Mouse (Mus musculus): Measurements from ENCODE around the gene Txk. TPM values are rescaled to one million over a fixed set of nuclear protein-coding genes. Genes with fewer than 3 reads are reported as not detected.

The Txk gene
- polyA plus RNA-seq, 1 experiment from 2014 or later, result 0.11 TPM

DNA sequence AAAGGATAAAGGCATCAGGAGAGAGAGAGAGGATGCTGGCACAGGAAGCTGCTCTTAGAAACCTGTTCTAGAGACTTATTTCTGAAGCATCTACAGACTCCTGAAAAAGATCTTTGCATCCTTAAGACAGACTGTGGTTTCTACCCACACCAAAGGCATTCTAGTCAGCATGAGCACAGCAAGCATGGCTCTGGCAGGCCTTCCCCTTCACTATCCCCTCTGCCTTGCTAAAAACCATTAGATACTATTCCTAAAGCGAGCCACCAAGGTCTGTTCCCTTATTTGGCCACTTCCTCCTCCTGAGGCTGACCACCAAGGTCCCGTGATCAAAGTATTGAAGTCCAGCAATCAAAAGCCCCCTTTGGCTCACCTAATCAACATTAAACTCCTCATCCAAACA, 23.6 kb upstream of the Txk start:
- no peak for ATAC-seq (ENCODE audit: insufficient number of reproducible peaks, insufficient read depth, low FRiP score, low TSS enrichment, low read depth)
- Histone ChIP-seq H3K27ac (no peak overlapping the region), H3K36me3 (no peaks in the 10 kb centered on the region), H3K4me2 (no peak overlapping the region), H3K27me3 (no peaks in the 10 kb centered on the region), H3K4me3 (no peak overlapping the region), H3K9ac (no peak overlapping the region), H3K9me3 (no peaks in the 10 kb centered on the region), H3K4me1 (0 out of 2 replicates have a peak, but pooled peaks cover 2% of the 10 kb centered on the region)
- 76% methylated on average over 2 of the region's 2 CpGs for WGBS

DNA sequence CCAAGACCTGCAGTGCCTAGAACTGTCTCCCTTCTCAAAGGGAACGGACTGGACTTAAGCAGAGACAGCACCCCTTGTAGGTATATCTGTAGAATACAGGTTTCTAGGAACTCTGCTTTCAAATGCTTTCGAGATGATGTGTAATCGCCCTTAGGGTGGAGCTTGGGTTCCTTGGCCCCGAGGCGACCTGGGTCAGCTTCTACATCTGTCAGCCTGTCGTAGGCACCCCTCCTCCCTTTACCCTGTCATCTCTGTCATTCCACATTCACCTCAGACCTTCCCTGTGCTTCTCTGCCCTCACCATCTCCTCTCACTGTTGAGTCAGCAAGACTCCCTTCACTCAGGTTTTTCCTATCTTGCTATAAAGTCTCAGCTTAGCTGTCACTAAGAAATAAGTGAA, 17.3 kb upstream of the Txk start:
- no peak for ATAC-seq (ENCODE audit: insufficient number of reproducible peaks, insufficient read depth, low FRiP score, low TSS enrichment, low read depth)
- Histone ChIP-seq H3K4me2 (no peak overlapping the region), H3K4me3 (no peak overlapping the region), H3K36me3 (no peaks in the 10 kb centered on the region), H3K9ac (no peak overlapping the region), H3K9me3 (no peaks in the 10 kb centered on the region), H3K4me1 (peaks cover 2% of the 10 kb centered on the region; the same call in 1 of the 2 replicates), H3K27me3 (no peaks in the 10 kb centered on the region), H3K27ac (no peak overlapping the region; the same call in 1 of the 2 replicates)
- 61% methylated on average over 6 of the region's 6 CpGs for WGBS

DNA sequence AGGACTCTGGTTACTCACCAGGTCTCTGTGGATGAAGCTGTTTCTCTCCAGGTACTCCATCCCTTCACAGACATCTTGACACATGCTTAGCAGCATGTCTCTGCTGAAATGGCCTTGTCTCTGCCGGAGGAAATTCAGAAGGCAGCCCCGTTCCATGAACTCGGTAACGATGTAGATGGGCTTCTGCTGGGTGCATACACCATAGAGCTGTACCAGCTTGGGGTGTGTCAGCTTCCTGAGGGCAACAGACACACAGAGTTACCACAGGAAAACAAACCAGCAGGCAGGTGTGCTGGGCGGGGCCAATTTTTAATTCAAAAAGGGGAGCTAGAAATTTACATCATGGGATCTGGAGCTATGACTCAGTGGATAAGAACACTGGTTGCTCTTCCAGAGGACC, 11.0 kb upstream of the Txk start:
- no peak overlapping the region for H3K4me3 ChIP-seq
- peaks cover 5% of the 10 kb centered on the region; the same call in 1 of the 2 replicates for H3K4me1 ChIP-seq
- WGBS, result 89% methylated on average over 5 of the region's 5 CpGs
- H3K27me3 ChIP-seq, result no peaks in the 10 kb centered on the region
- no peak overlapping the region for H3K9ac ChIP-seq
- H3K9me3 ChIP-seq, result no peaks in the 10 kb centered on the region
- no peak overlapping the region for H3K27ac ChIP-seq
- no peak for ATAC-seq (ENCODE audit: insufficient number of reproducible peaks, insufficient read depth, low FRiP score, low TSS enrichment, low read depth)
- H3K4me2 ChIP-seq, result no peak overlapping the region
- H3K36me3 ChIP-seq, result no peaks in the 10 kb centered on the region

DNA sequence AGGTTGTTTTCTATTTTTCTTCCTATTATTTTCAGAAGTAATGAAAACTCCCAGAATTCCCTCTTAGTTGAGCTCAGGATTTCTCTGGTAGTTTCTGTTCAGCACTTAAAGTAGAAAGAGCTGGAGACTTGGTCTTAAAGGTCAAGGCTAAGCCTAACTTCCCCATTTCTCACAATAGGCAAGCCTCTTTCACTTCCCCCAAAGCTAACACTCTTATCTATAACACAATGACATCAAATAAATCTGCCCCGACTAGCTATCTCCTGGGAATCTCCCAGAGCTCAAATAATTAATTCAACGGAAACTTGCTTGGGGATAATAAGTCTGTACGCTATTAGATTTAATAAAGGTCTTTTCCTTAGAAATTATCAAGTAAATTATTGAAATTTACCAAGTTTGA, 10.4 kb upstream of the Txk start:
- WGBS, result 72% methylated on average over 3 of the region's 3 CpGs

DNA sequence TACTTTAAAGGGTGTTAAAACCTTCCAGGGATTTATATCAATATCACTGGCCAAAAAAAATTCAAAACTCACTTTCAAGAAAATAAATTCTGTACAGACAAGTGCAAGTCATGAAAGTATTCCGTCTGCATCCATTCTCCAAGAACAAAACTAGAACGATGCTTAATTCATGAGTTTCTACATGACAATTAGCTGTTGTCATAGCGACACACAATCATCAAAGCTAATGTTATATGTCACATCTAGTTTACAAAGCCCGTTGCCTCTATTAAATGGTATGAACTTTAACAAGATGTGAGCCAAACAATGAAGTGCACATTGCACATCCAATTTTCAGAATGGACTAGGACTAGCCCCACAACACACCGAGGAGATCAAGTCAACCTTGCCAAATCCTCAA, 9.2 kb upstream of the Txk start:
- Histone ChIP-seq H3K4me1 (peaks cover 12% of the 10 kb centered on the region), H3K4me3 (no peak overlapping the region), H3K9me3 (no peaks in the 10 kb centered on the region), H3K4me2 (no peak overlapping the region), H3K27me3 (no peaks in the 10 kb centered on the region), H3K9ac (no peak overlapping the region), H3K27ac (no peak overlapping the region), H3K36me3 (no peaks in the 10 kb centered on the region)
- WGBS, result 85% methylated on average over 5 of the region's 5 CpGs
- no peak for ATAC-seq (ENCODE audit: insufficient number of reproducible peaks, insufficient read depth, low FRiP score, low TSS enrichment, low read depth)

More for the DNA sequence above, 10.4 kb upstream of the Txk start:
- Histone ChIP-seq H3K4me3 (no peak overlapping the region), H3K27me3 (no peaks in the 10 kb centered on the region), H3K4me2 (no peak overlapping the region), H3K4me1 (peaks cover 8% of the 10 kb centered on the region), H3K9ac (no peak overlapping the region), H3K9me3 (no peaks in the 10 kb centered on the region), H3K27ac (no peak overlapping the region), H3K36me3 (no peaks in the 10 kb centered on the region)
- no peak for ATAC-seq (ENCODE audit: insufficient number of reproducible peaks, insufficient read depth, low FRiP score, low TSS enrichment, low read depth)

DNA sequence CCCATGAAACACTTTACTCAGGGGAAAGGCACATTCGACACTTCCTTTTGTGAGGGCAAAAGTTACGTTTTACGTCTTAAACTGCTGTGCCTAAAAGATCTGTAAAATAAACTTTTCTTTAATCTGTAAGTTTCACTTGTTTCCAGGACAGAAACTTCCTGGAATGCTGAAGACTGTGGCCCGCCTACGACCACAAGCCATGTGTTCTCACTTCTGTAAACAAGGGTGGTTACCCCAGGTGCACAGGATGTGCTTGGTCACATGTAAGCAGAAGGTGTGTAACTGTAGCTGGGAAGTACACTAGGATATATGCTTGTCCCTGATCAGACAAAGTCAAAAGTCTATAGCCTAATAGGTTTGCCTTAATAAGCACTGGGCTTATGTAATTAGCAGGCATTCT, 8.7 kb upstream of the Txk start:
- WGBS, result 75% methylated on average over 5 of the region's 5 CpGs
- H3K4me2 ChIP-seq, result no peak overlapping the region

DNA sequence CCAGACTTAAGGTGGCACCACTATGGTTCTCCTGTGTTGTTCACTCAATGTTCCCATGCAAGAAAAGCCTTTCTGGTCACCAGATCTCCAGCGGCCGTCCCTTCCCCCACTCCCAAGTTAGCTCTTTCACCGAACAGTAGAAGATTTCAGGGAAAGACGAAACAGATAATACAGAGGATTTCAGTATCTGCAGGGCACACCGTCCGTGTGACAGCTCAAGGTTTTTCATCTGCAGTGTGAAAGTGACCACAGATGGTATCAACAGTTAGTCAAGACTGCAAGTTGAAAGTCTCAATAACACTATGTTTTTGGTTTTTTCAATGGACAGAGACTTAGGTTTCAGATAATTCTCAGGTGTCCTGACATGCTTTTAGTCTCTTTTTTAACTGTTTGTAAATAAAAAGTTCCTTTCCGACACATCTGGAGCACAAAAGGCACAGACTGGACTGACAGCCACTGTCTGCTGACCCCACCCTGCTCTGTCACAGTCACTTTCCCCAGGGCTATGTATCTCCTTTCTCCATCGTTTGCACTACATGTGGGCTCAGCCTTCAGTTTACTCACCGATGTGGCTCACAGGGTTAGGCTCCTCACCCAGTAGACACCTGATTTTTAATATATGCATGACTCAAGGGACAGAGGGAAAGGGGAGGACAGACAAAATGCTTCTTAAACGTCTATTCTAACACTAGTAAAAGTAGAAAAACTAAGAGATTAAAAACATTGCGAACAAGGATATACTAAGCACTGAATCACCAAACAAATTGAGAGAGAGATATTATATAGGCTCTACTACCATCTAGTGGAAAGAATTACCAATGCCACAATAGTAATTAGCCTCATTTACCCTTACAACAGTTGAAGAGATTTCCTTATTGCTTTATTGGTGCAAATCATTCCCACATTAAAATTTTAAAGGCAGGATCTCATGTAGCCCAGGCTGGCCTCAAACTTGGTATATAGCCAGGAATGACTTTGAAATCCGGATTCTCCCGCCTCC, 6.6 kb upstream of the Txk start:
- H3K9me3 ChIP-seq, result no peaks in the 10 kb centered on the region
- H3K4me3 ChIP-seq, result no peak overlapping the region
- 65% methylated on average over 13 of the region's 13 CpGs for WGBS
- no peak for ATAC-seq (ENCODE audit: insufficient number of reproducible peaks, insufficient read depth, low FRiP score, low TSS enrichment, low read depth)
- H3K9ac ChIP-seq, result no peak overlapping the region
- no peak overlapping the region for H3K27ac ChIP-seq
- no peaks in the 10 kb centered on the region for H3K27me3 ChIP-seq
- peaks cover 12% of the 10 kb centered on the region for H3K4me1 ChIP-seq
- no peak overlapping the region for H3K4me2 ChIP-seq
- H3K36me3 ChIP-seq, result no peaks in the 10 kb centered on the region

More for the DNA sequence above, 8.7 kb upstream of the Txk start:
- Histone ChIP-seq H3K36me3 (no peaks in the 10 kb centered on the region), H3K4me3 (no peak overlapping the region), H3K9ac (no peak overlapping the region), H3K27ac (no peak overlapping the region), H3K9me3 (no peaks in the 10 kb centered on the region), H3K27me3 (no peaks in the 10 kb centered on the region), H3K4me1 (peaks cover 12% of the 10 kb centered on the region)
- no peak for ATAC-seq (ENCODE audit: insufficient number of reproducible peaks, insufficient read depth, low FRiP score, low TSS enrichment, low read depth)

DNA sequence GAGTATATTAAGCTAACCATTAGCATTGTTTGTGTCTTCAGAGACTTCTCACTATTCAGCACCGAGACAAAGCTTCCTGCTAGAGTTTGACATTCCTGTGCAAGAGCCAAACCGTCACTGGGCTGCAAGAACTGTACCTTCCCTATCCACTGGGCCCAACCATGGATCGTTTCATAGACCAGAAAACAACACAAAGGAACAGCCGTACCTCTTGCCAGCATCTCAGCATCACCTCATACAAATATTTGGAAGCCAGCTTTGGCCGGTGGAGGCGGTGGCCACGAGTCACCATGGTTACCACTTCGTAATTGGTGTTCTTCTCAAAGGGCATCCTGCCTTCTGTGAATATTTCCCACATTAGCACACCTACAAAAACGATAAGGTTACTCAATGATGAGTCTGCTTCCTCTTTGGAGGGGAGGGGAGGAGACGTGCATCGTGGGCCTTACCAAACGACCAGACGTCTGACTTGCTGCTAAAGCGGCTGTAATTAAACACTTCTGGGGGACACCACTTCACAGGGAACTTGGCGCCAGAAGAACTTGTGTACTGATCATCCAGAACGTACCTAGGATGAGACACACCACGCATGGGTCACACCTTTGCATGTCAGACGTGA, 4.7 kb upstream of the Txk start:
- no peaks in the 10 kb centered on the region for H3K9me3 ChIP-seq
- 80% methylated on average over 18 of the region's 18 CpGs for WGBS
- no peak overlapping the region for H3K9ac ChIP-seq
- peaks cover 12% of the 10 kb centered on the region for H3K4me1 ChIP-seq
- H3K4me2 ChIP-seq, result no peak overlapping the region
- H3K36me3 ChIP-seq, result no peaks in the 10 kb centered on the region
- H3K27ac ChIP-seq, result no peak overlapping the region
- H3K27me3 ChIP-seq, result no peaks in the 10 kb centered on the region
- no peak overlapping the region for H3K4me3 ChIP-seq
- ATAC-seq (ENCODE audit: insufficient number of reproducible peaks, insufficient read depth, low FRiP score, low TSS enrichment, low read depth), result no peak

DNA sequence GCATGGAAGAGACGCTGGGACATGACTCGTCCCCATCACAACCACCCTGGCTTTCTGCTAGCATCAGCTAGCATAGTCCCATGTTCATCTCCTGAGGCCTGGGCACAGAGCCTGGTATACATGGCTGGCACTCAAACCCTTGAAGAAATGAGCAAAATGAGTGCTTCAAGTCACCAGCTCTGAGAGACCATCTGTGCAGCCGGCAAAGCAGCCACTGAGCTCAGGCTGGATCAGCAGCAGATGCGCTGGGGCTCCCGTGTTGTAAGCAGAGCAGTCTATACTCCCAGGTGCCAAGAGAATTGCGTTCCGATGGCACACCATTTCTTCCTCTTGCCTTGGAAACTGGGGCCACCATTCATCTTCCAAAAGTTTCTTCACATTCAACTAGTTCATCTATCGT, 3.4 kb upstream of the Txk start:
- Histone ChIP-seq H3K9ac (no peak overlapping the region), H3K27me3 (no peaks in the 10 kb centered on the region), H3K4me1 (peaks cover 12% of the 10 kb centered on the region), H3K9me3 (no peaks in the 10 kb centered on the region), H3K36me3 (no peaks in the 10 kb centered on the region), H3K4me2 (no peak overlapping the region), H3K27ac (no peak overlapping the region), H3K4me3 (no peak overlapping the region)
- 87% methylated on average over 8 of the region's 8 CpGs for WGBS
- ATAC-seq (ENCODE audit: insufficient number of reproducible peaks, insufficient read depth, low FRiP score, low TSS enrichment, low read depth), result no peak

DNA sequence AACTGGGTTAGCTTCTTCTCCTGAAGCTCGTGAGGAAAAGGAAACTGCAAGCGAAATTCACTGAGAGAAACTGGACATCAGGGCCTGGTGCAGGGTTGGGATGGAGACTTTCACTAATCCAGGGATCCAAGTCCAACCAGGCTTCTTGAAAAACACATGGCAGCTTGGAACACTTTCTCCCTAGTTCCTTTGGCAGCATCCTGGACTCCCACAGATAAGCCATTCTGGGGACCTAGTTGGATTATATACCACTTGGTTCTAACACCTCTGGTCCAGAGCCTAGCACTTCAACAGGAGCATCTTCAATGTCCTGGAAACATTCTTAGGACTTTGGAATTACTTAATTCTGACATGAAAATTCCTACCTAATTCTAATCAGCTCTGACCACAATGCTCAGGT, 2.5 kb upstream of the Txk start:
- no peak overlapping the region for H3K9ac ChIP-seq
- H3K27ac ChIP-seq, result no peak overlapping the region
- H3K36me3 ChIP-seq, result no peaks in the 10 kb centered on the region
- H3K27me3 ChIP-seq, result no peaks in the 10 kb centered on the region
- WGBS, result 85% methylated on average over 2 of the region's 2 CpGs
- H3K4me3 ChIP-seq, result no peak overlapping the region
- peaks cover 12% of the 10 kb centered on the region for H3K4me1 ChIP-seq
- no peak for ATAC-seq (ENCODE audit: insufficient number of reproducible peaks, insufficient read depth, low FRiP score, low TSS enrichment, low read depth)
- H3K9me3 ChIP-seq, result no peaks in the 10 kb centered on the region
- no peak overlapping the region for H3K4me2 ChIP-seq

DNA sequence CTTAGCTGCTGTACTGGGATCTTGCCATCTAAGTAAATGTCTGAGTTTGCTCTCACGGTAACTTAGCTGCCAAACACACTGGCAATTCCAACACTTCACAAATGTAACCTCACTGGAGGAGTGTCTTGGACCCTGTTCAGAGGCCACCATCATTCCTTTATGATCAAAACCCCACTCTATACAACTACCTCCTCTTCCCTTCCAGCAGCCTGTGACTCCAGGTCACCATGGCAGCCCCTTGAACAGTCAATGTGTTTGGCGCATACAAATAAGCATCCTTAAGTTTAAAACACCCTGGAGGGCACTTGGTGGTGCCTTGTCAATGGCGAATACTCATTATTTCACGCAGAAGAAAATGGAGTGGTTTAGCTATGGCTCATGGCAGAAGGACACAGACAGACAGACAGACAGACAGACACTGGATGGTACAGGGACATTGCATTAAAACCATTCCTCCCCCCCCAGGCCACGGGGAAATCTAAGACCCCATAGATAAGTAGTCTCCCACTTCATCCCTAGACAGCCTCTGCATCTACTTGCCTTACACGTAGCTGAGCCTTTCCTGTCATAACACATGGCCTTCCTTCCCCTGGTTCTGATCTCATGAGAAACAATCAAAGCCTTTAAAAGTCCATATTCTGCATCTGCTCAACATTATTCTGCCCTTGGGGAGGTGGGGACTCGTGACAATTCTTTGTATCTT, 1.4 kb downstream of the Txk start:
- no peaks in the 10 kb centered on the region for H3K9me3 ChIP-seq
- 82% methylated on average over 7 of the region's 7 CpGs for WGBS
- H3K27me3 ChIP-seq, result no peaks in the 10 kb centered on the region
- no peaks in the 10 kb centered on the region for H3K4me1 ChIP-seq
- H3K9ac ChIP-seq, result no peak overlapping the region
- no peaks in the 10 kb centered on the region for H3K36me3 ChIP-seq
- H3K4me3 ChIP-seq, result no peak overlapping the region
- ATAC-seq (ENCODE audit: insufficient number of reproducible peaks, insufficient read depth, low FRiP score, low TSS enrichment, low read depth), result no peak
- no peak overlapping the region for H3K4me2 ChIP-seq
- H3K27ac ChIP-seq, result no peak overlapping the region

Measured in embryonic facial prominence, embryonic 13.5 days (tissue).